Mouse (Mus musculus): Measurements from ENCODE around the gene Gpr171. TPM values are rescaled to one million over a fixed set of nuclear protein-coding genes. Genes with fewer than 3 reads are reported as not detected.
"Not testable (repeated sequence)": the region's sequence is repeated elsewhere in the genome, so short reads cannot be mapped to it uniquely, and the experiment has no call there.

Gene Gpr171
- polyA plus RNA-seq, 1 experiment, result not detected

GRCm38 (mm10) chr3:59121067-59121730 lies 19.6 kb upstream of the Gpr171 start:
- no peak for DNase-seq (ENCODE audit: extremely low spot score in 1 of 2, low spot score in 1 of 2)

GRCm38 (mm10) chr3:59113973-59114517 lies 12.4 kb upstream of the Gpr171 start:
- DNase-seq (ENCODE audit: extremely low spot score in 1 of 2, low spot score in 1 of 2), result no peak

DNA sequence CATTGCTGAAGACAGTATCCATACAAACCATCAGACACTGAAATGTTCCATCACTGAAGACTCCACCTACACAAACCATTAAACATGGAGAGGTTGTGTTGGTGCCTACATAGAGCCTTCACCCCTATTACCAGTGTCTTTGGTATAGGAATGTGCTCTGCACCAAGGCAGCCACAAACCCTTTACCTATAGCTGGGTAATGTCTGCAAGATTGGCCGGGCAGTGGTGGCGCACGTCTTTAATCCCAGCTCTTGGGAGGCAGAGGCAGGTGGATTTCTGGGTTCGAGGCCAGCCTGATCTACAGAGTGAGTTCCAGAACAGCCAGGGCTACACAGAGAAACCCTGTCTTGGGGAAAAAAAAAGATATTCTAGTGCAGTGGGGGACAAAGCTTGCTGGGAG lies 11.7 kb upstream of the Gpr171 start:
- DNase-seq (ENCODE audit: extremely low spot score in 1 of 2, low spot score in 1 of 2), result not testable (repeated sequence)

DNA sequence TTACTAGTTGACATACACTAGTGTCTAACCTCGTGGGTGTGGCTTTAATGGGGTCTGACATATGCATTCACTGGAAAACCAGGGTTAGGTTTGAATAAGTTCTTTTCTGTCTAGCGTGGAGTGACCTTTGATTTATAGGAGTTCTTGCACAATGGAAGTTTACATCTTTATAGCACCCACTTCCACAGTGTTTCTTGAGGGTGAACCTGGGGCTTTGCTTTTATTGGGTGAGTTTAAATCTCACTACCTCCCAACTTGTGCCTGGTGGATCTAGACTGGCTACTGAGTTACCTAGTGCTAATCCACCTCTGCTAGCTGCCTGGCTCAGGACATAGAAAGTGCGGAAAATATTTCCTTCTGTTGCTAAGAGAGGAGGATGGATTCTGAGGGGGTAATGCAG lies 10.3 kb upstream of the Gpr171 start:
- no peak for DNase-seq (ENCODE audit: extremely low spot score in 1 of 2, low spot score in 1 of 2)

GRCm38 (mm10) chr3:59109834-59110233 lies 8.2 kb upstream of the Gpr171 start:
- DNase-seq (ENCODE audit: extremely low spot score in 1 of 2, low spot score in 1 of 2), result not testable (repeated sequence)

GRCm38 (mm10) chr3:59107439-59107838 lies 5.8 kb upstream of the Gpr171 start:
- DNase-seq (ENCODE audit: extremely low spot score in 1 of 2, low spot score in 1 of 2), result no peak

DNA sequence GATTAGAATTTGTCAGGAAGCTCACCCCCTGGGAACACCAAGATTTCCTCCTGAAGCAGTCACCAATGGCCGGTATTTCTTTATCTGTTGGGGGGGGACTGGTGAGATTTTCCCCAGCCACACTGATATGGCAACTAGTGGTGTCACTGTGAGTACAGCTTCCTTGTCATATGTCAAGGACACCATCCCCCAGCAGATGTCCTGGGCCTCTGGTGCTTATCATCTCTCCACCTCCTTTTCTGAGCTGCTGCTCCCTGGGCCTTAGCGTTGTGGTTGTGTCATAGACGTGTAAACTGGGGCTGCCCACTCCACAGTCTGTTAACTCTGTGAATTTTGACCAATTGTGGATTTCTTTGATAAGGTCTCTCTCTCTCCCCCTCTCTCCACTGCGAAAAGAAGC lies 2.8 kb upstream of the Gpr171 start:
- no peak for DNase-seq (ENCODE audit: extremely low spot score in 1 of 2, low spot score in 1 of 2)

- DNase-seq (ENCODE audit: extremely low spot score in 1 of 2, low spot score in 1 of 2), result no peak
Observed at GRCm38 (mm10) chr3:59102146-59102545, 525 bp upstream of the Gpr171 start.

- DNase-seq (ENCODE audit: extremely low spot score in 1 of 2, low spot score in 1 of 2), result no peak
Observed at GRCm38 (mm10) chr3:59098540-59098939, 3.1 kb downstream of the Gpr171 start.

- DNase-seq (ENCODE audit: extremely low spot score in 1 of 2, low spot score in 1 of 2), result no peak
Observed at GRCm38 (mm10) chr3:59097421-59097820, 4.2 kb downstream of the Gpr171 start.

DNA sequence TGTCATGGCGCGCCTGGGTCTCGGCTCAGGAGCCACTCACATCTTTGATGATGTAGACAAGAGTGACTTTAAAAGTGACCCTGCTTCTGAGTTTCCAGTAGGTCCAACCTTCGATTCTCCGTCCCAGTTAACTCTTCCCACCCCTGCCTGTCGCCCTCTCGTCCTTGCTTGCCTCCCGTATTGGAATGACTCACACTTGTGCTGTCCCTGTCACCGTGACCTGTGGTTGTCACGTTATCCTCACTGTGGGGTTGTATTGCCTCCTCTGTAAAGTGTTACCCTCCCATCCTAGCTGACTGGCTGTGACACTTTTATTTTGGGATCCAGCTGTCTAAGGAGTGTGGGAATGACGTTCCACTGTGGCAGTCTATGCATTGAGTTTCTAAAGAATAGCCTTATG lies 8.9 kb downstream of the Gpr171 start:
- no peak for DNase-seq (ENCODE audit: extremely low spot score in 1 of 2, low spot score in 1 of 2)

DNA sequence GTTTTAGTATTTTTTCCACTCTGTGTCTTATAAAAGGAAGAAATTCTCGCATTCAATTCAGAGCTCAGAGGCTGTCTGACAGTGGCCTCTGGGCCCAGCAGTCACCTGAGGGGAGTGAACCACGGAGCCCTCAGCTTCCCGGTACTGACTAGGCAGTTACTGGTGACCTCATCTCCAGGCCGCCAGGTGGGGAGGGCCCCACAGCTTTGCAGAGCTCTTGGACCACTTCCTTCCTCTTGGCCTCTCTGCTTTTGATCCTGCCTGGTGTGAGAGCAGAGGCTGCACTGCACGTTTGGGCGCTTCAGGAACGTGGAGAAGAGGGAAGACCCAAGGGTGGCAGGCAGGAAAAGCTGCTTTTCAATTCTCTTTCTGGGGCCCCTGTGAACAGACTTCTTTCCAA lies 20.7 kb downstream of the Gpr171 start:
- no peak for DNase-seq (ENCODE audit: extremely low spot score in 1 of 2, low spot score in 1 of 2)

DNA sequence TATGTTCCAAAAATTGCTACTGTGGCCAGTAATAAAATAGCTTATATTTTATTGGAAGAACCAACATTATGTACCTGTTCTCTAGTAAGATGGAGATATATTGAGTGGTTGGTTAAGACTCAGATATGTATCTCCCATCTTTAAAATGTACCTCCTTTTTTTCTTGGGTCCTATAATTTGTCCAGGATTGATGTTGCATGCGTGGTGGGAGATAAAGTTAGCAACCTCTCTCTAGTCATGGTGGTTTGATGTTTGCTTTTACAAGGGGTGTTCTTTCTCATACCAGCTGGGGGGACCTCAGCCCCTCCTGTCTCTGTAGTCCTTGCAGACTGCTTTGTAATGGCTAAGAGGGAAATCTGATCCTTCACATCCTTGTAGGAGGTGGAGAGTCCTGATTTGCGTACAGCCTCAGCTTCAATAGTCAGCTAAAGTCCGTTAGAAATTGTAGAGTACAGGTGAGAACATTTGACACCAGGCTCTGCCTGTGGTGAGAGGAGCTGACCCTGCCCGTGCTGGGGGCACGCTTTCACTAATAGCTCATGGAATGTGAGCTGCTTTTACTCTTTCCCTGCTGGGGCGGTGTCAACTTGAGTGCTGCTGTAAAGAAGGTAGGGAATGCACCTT lies 21.2 kb downstream of the Gpr171 start:
- no peak for DNase-seq (ENCODE audit: extremely low spot score in 1 of 2, low spot score in 1 of 2)

- DNase-seq (ENCODE audit: extremely low spot score in 1 of 2, low spot score in 1 of 2), result peak in 1 of 2 experiments; percentile 71
Observed at GRCm38 (mm10) chr3:59079327-59079726, 22.3 kb downstream of the Gpr171 start.

DNA sequence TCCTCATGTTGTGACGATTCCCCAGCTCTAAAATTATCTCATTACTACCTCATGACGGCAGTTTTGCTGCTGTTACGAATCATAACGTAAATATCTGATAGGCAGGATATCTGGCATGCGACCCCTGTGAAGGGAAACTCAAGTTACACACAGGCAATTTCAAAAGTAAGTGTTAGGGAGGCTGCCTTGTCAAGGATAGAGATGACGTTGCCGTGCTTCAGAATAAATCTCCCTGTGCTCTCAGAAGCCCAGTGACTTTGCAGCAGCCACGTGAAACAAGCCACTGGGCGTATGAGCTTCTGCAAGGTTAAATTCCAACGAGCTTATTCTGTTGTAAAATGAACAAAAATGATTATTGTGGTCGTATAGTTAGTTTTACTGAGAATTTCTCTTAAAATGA lies 23.0 kb downstream of the Gpr171 start:
- DNase-seq (ENCODE audit: extremely low spot score in 1 of 2, low spot score in 1 of 2), result no peak

- DNase-seq (ENCODE audit: extremely low spot score in 1 of 2, low spot score in 1 of 2), result peak in 1 of 2 experiments; percentile 60
Observed at GRCm38 (mm10) chr3:59077278-59077677, 24.3 kb downstream of the Gpr171 start.

DNA sequence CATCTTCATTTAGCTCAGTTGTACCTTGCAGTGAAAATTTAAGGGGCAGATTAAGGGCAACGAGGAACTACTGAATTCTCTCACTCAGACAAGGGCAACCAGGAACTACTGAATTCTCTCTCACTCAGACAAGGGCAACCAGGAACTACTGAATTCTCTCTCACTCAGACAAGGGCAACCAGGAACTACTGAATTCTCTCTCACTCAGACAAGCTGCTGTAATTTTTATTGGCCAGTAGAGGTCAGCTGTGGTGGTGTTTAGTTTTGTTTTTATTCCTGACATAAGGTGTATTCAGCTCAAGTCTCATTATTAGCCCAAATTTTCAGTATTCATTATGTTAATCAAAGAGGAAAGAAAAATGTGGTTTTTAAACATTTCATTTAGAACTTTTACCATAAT lies 32.5 kb downstream of the Gpr171 start:
- not testable (repeated sequence) for DNase-seq (ENCODE audit: extremely low spot score in 1 of 2, low spot score in 1 of 2)

GRCm38 (mm10) chr3:59066558-59067294 lies 34.9 kb downstream of the Gpr171 start:
- peak in 1 of 2 experiments; percentile 37 for DNase-seq (ENCODE audit: extremely low spot score in 1 of 2, low spot score in 1 of 2)

DNA sequence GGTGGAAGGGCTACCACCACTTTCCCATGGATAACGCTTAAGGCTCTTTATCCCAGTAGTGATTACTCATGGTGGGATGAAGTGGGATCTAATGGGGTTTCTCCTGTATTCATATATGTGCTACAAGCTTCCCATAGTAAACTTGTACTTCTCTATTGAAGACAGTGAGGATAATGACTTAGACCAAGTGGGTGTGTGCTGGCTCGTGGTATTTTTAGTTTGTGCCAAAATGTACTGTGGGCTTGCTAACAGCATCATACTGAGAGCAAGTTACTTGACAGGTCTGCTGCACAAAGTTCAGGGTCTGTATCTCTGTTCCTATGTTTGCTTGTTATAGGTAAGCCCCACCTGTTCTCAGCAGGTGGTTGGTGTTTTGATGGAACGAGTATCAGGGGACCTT lies 35.7 kb downstream of the Gpr171 start:
- DNase-seq (ENCODE audit: extremely low spot score in 1 of 2, low spot score in 1 of 2), result peak in 1 of 2 experiments; percentile 39

GRCm38 (mm10) chr3:59063431-59063830 lies 38.2 kb downstream of the Gpr171 start:
- no peak for DNase-seq (ENCODE audit: extremely low spot score in 1 of 2, low spot score in 1 of 2)

DNA sequence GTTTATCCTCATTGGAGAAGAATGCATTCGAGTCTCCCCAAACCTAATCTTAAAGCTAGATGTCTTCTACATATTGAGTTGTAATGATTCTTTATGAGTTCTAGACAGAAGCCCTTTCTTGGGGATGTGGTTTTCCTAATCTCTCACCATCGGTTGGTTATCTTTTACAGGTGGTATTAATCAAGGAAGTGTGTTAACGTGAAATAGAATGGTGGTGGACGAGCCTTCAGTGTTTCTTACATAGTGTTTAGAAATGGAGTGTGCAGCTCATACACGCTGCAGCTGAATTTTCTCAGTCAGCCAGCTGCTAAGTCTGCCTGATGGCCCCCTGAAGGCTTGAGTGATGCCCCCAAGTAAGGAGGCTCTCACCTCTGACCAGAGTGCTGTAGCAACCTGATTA lies 39.5 kb downstream of the Gpr171 start:
- no peak for DNase-seq (ENCODE audit: extremely low spot score in 1 of 2, low spot score in 1 of 2)

Measured in frontal cortex, adult 2 months (tissue).